Mouse (Mus musculus) neutrophil, adult 59 days (primary cell): ENCODE results near the gene Stub1. TPM values are rescaled to one million over a fixed set of nuclear protein-coding genes. Genes with fewer than 3 reads are reported as not detected.

Source experiments
- total RNA-seq, 2 experiments: library from RNA; stranded (reverse); gene quantifications; 1 replicate in 1 of 2; 2 replicates in 1 of 2; pipeline ENCODE4 v1.2.4; 2023

Stub1 gene
- 10 to 100 TPM; 43.4 to 51.8 TPM for total RNA-seq

DNA sequence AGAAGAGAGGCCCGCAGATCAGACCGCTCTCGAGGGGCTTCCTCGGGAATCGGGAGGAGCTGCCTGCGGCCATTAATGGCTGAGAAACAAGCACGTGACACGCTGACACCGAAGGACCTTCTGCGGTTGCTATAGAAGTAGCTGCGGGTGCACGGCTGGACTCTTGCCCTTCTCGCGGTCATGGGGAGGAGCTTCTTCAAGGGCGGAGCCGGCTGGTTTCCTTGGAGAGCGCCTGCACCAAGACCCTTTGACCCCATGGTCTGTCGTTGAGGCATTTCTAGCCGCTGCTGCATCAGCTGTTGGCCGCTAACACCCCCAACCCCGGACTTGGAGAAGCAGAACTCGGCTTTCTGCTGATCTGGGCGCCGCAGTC, at the start of gene Stub1:
TSS of gene Stub1 (minus strand) at position 114 of the 373 bp plus-strand sequence.

GRCm38 (mm10) chr17:25880196-25880910, 47.1 kb upstream of the Stub1 start, which contains the start of gene Wfikkn1:
Gene Wfikkn1, minus strand, starts transcription at chr17:25880858.

DNA sequence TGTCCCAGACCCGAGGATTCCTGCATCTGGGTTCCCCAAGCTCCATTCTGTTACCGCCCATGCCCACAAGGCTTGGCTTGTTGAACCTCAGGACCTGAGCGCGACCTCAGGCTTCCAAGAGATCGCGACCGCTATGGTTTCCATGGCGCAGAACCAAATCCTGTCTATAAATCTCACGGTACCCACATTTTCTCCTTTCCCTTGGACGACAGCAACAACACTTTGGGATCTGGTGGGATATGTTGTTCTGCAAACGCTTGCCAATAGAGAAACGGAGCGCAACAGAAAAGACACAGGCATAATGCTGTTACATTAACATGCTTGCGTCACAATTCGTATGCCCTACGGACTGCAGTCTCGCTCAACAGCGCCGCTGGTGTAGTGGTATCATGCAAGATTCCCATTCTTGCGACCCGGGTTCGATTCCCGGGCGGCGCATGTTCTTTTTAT, 41.5 kb upstream of the Stub1 start, which contains the start of gene Mettl26:
TSS of gene Mettl26 (plus strand) at position 354 of the 450 bp plus-strand sequence.

DNA sequence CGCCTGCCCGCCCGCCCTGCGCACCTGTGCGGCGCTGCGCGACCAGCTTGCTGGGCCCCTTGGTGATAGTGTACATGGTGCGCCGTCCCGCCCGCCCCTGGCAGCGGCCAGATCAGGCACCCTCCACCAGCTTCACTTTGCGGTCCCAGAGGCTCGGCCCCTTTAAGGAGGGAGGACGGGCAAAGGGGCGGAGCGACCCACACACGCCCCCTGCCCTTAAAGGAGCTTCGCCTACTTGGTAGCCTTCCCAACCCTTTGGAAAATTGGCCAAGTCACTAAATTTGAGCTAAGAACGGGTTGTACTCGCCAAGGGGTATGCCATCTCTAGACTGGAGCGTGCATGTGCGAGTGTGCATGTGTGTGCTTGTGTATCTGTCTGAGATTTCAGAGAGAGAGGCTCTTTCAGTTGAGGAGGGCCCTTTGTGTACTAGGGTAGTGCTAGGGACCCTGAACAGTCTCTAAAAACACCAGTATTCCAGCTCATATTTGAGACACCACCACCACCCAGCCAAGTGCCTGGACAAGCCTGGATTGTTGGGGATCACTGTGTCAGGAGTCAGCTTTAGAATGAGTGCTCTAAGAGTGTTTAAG, 35.5 kb upstream of the Stub1 start, which contains the start of gene Mcrip2:
TSS of gene Mcrip2 (minus strand) at position 164 of the 591 bp plus-strand sequence.

DNA sequence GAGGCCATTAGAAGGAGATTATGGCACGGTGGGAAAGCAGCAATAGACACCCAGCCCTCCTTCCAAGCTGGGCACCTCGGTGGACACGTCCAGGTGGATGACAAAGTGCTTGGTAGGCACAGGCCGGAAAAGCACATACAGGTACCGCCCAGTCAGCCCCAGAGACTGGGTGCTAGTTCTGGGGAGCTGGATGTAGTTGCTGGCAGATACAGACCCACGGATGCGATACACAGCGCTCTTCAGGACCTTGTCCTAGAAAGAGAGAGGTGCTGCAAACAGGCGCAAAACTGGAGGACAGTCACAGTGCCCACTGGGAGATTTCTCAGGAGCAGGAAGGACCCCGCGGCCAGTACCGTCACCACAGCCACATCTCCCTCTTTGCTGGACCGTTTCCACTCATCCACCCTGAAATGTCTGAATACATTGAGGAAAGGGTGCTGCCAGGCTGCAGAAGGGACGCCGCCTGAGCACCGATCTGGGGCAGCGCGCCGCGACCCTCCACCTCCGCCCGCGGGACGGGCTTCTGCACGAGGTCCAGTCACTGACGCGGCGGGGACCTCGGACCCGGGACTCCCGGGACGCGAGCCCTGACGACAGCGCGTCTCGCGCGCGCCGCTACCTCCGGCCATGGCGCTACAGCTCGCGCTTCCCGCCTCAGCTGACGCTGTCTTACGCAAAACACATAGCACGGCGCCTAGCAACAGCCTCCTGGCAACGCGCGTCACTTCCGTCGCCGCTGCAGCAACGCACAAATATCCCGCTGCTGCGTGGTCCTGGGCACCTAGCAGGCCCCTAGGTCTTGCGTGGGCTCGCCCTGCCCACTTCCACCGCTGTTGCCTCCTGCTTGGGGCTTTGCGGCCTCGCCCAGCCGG, 27.9 kb upstream of the Stub1 start, which contains the start of gene Wdr90:
TSS of gene Wdr90 (minus strand) at position 670 of the 872 bp plus-strand sequence.

DNA sequence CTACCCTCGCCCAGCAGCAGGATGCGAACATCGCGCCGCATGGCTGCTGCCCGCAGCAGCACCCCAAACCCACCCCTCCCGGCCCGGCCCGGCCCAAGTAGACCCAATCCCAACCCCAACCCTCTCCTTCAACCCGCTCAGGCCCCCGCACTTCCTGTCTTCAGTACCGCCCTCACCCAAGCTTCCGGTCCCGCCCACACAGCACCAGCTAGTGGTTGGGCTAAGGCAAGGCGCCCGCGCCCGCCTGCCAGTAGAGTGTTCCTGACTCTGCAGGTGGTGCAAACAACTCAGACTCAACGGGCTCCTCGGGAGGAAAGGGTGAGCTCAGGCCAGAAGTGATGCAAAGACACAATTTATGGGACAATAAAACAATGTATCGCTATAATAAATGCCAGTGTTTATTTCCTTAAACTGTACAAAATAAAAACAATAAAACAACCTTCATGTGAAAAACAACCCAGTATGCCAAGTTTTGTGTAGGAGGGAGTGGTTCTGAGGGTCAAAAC, 11.2 kb upstream of the Stub1 start, which contains the start of gene Rhot2:
TSS of gene Rhot2 (minus strand) at position 456 of the 506 bp plus-strand sequence.

GRCm38 (mm10) chr17:25841117-25841880, 8.1 kb upstream of the Stub1 start, which contains the start of gene Gm20683:
Gene Gm20683, minus strand, starts transcription at chr17:25841763.

DNA sequence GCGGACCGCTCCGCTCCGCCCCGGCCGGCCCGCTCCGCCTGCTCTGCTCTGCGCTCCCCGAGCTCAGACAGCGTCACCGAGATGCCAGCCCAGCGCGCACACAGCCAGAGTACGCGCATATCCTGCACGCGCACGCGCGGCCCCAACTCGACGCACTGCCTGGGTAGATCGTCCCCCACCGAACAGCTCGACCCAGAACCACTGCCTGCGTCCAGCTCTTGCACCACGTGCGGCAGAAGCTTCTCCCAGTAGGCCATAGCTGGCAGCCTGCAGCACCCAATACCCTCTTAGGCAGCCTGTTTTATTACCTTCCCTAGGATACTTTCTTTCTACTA, 3.8 kb upstream of the Stub1 start, which contains the start of gene Rhbdl1:
TSS of gene Rhbdl1 (minus strand) at position 220 of the 335 bp plus-strand sequence.

GRCm38 (mm10) chr17:25828712-25829557, 4.3 kb downstream of the Stub1 start, which contains the start of gene Jmjd8:
Gene Jmjd8, plus strand, starts transcription at chr17:25828867.

GRCm38 (mm10) chr17:25823452-25823851, 9.8 kb downstream of the Stub1 start, which contains the start of gene Wdr24:
Gene Wdr24, plus strand, starts transcription at chr17:25823627.

DNA sequence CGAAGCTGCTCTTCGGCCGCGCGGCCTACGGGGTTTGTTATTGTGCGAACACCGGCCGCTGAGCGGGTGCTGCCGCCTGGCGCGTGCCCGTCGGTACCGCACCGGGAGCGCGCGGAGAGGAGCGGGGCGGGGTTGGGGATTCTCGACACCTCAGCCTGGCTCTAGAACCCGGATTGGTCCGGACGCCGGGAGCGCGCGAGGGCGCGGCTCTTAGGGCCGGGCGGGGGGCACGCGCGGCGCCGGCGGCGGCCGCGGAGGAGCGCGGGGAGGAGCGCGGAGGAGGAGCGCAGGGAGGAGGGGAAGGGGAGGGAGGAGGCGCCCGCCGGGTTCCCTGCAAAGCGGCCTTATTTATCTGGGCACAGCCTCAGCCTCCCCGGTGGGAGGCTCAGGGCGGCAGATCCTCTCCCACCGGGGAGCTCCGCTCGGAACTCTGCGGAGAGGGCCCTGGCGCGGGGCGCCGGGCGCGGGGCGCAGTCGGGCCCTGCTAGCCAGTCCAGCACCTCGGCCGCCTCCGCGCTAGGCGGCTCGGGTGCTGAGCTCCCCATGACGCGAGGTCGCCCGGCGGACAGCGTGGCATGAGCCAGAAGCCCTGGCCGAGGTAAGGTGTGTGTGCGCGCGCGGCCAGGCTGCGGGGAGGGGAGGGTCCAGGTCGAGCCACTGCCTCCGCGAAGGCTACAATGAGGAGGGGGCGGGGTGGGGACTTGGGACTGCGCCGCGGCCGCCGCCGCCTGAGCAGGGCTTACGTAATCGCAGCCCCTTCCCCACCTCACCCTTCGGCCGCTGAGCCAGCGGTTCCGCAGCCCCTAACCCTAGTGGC, 24.2 kb downstream of the Stub1 start, which contains the start of gene Fbxl16:
TSS of gene Fbxl16 (plus strand) at position 297 of the 817 bp plus-strand sequence.

GRCm38 (mm10) chr17:25796951-25797369, 36.2 kb downstream of the Stub1 start, which contains the start of gene Metrn:
Gene Metrn, minus strand, starts transcription at chr17:25797136.

DNA sequence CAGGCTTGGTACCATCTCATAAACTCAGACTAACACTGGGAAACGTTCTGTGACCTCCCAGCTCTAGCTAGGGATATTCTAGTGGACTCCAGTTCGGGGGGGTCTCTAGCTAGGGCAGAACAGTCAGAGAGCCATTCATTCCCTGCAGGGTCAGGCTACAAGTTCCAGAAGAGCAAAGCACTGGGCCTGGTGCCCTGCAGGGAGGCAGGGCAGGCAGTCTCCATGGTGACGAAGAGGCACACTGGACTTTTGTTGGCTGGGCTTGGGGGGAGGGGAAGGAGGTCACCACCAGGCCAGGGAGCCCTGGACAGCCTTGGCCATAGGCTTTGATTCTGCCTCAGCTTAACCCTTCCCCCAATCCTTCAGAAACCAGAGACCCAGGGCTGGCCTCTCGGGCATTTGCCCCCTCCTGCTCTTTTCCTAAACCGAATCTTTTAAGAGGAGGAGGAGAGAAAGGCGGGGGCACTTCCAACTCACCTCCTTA, 37.6 kb downstream of the Stub1 start, which contains the start of gene AC134908.4:
TSS of gene AC134908.4 (minus strand) at position 51 of the 484 bp plus-strand sequence.

DNA sequence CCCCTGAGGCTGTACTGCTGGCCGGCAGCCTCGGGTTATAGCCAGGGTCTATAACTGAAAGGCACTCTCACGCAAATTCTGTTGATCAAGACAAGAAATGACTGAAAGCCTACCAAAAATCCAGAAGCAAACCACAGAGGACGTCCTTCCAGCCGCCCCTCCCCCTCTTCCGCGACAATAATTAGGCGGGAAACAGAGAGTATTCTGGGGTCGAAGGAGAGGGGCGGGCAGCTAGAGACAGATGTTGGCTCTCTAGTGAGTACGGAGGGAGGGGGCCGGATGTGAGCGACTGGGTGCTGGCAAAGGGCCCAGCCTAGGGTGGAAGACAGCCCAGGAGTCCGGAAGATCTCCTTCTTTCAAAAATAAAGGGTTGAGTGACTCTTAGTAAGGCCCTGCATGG, 40.6 kb downstream of the Stub1 start, which contains the start of gene Fam173a:
TSS of gene Fam173a (minus strand) at position 287 of the 400 bp plus-strand sequence.

GRCm38 (mm10) chr17:25786280-25786679, 46.9 kb downstream of the Stub1 start, which contains the start of gene Ccdc78:
Gene Ccdc78, plus strand, starts transcription at chr17:25786580.

GRCm38 (mm10) chr17:25785281-25785745, 47.9 kb downstream of the Stub1 start, which contains the start of gene Haghl:
Gene Haghl, minus strand, starts transcription at chr17:25785673.

